Mouse (Mus musculus) neural tube, embryonic 11.5 days (tissue): ENCODE data around the gene Tex37. TPM values are rescaled to one million over a fixed set of nuclear protein-coding genes. Genes with fewer than 3 reads are reported as not detected.

Experiments used
- ATAC-seq: fragments of 200-750 bp; cut with Nextera tagmentation; 2 replicates; pipeline ENCODE4 v1.8.0; 2017; ENCODE audit warnings: moderate number of reproducible peaks, mild to moderate bottlenecking, moderate TSS enrichment, moderate library complexity; ENCODE audit not compliant: insufficient read depth, low FRiP score, low TSS enrichment
- DNase-seq: peaks from one replicate; pipeline ENCODE4 v3.0.0-alpha.2; 2015; ENCODE audit warnings: low spot score
- H3K27ac ChIP-seq: fragments of 300-500 bp; sonication (generic); 2 replicates; pipeline ENCODE4 v1.5.1; 2014; ENCODE audit warnings: low read depth, mild to moderate bottlenecking, low read length
- H3K27me3 ChIP-seq: fragments of 300-500 bp; sonication (generic); 2 replicates; pipeline ENCODE4 v1.6.1; 2014; ENCODE audit warnings: mild to moderate bottlenecking, low read length, mixed read lengths; ENCODE audit not compliant: control insufficient read depth, insufficient read depth
- H3K36me3 ChIP-seq: fragments of 300-500 bp; sonication (generic); 2 replicates; pipeline ENCODE4 v1.6.1; 2014; ENCODE audit warnings: mild to moderate bottlenecking, low read length, moderate library complexity, mixed read lengths; ENCODE audit not compliant: control insufficient read depth, insufficient read depth
- H3K4me1 ChIP-seq: fragments of 300-500 bp; sonication (generic); 2 replicates; pipeline ENCODE4 v1.6.1; 2014; ENCODE audit warnings: low read length, mixed read lengths; ENCODE audit not compliant: control insufficient read depth, insufficient read depth
- H3K4me2 ChIP-seq: fragments of 300-500 bp; sonication (generic); 2 replicates; pipeline ENCODE4 v1.6.1; 2014; ENCODE audit warnings: low read depth, mild to moderate bottlenecking, moderate library complexity
- H3K4me3 ChIP-seq: fragments of 300-500 bp; sonication (generic); 2 replicates; pipeline ENCODE4 v1.5.1; 2014; ENCODE audit warnings: low read depth, low read length
- H3K9ac ChIP-seq: fragments of 300-500 bp; sonication (generic); 2 replicates; pipeline ENCODE4 v1.6.1; 2014; ENCODE audit warnings: mild to moderate bottlenecking, low read length
- H3K9me3 ChIP-seq: fragments of 300-500 bp; sonication (generic); 2 replicates; pipeline ENCODE4 v1.6.1; 2016; ENCODE audit warnings: low read length; ENCODE audit not compliant: control insufficient read depth
- WGBS: fragments of 180-500 bp; shearing (Covaris S2); extraction: QIAGEN DNeasy Blood & Tissue Kit; methylation state at CpG from one replicate; pipeline ENCODE4 v1.1.7; 2014; 5-methylcytosine and 5-hydroxymethylcytosine counted together
- polyA plus RNA-seq: library from polyadenylated mRNA; unstranded; fragments of >200 nt; fragmentation: Nextera tagmentation; extraction: Ambion mirVana; gene quantifications from 2 replicates; pipeline ENCODE4 v1.2.1, GENCODE M21; 2014

Gene Tex37
- polyA plus RNA-seq = not detected in 2 replicates

DNA sequence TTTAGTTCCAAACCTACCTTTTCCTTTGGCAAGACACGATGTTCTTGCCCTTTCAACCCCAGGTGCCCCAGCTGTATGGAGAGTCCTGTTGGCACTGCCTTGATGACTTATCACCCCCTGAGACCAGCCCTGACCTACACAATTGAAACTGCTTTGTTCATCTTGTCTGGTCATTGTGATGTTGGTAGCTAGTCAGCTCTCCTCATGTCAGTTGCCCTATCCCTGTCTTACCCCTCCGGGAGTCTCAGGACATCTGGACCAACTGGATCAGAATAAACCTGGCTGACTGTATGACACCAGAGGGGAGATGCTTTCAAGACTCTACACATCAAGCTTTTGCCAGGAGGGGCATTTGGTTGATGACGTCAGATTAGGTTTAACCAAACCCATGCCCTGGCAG is at the start of gene Tex37:
TSS of gene Tex37 (minus strand) at position 101 of the 400 bp plus-strand sequence.
- Histone ChIP-seq H3K4me1 (0 out of 2 replicates have a peak, but pooled peaks cover 4% of the 10 kb centered on the region), H3K36me3 (no peaks in the 10 kb centered on the region), H3K9ac (no peak within 1 kb of the TSS), H3K4me2 (no peak within 1 kb of the TSS), H3K4me3 (no peak within 1 kb of the TSS), H3K27ac (no peak within 1 kb of the TSS), H3K27me3 (no peaks in the 10 kb centered on the region), H3K9me3 (no peaks in the 10 kb centered on the region)
- 85% methylated on average over 3 of the region's 3 CpGs for WGBS
- ATAC-seq = no peak
- DNase-seq = no peak

DNA sequence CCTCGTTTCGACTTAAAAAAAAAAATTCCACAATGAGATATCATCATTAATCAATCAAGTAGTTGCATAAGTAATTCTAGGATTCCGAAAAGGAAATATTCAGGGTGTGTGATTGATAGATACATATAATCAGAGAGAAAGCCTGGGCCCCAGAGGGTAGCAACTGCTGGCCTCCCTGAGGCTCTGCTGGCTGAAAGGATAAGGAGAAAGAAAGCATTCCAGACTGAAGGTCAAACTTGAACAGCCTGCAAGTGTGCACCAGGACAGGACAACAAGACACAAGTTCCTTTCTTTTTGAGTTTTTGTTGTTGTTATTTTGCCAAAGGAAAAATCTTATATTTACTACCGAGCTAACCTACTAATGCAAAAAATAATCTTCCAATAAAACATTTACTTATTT is 49.6 kb upstream of the Tex37 start:
- Histone ChIP-seq H3K4me1 (no peaks in the 10 kb centered on the region), H3K4me3 (no peak overlapping the region), H3K9ac (no peak overlapping the region), H3K4me2 (no peak overlapping the region), H3K27ac (no peak overlapping the region), H3K27me3 (0 out of 2 replicates have a peak, but pooled peaks cover 3% of the 10 kb centered on the region), H3K36me3 (no peaks in the 10 kb centered on the region), H3K9me3 (no peaks in the 10 kb centered on the region)
- ATAC-seq (no peak), DNase-seq (no peak)
- WGBS = 78% methylated on average over 4 of the region's 4 CpGs

DNA sequence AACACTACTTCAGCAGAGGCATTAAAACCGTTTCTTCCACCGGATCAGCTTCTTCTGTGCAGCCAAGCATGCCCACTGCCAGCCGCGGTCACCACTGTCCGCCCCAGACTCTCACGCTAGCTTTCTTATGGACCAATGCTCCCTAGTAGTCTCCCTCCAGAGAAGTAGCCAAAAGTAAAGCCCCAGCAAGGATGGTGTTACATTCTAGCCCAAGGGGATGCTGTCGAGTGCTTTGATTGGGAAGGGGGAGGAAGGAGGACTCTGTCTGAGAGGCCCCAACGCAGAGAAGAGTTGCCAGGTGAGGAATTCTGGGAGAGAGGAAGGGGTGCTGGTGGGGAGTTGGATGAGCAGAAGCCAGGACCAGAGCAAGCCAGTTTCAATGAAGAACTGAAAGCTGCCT is 48.7 kb upstream of the Tex37 start:
- no peak overlapping the region for H3K9ac ChIP-seq
- H3K4me1 ChIP-seq = no peaks in the 10 kb centered on the region
- peak overlapping the region; percentile 28 for H3K4me2 ChIP-seq
- no peak for ATAC-seq
- no peaks in the 10 kb centered on the region for H3K36me3 ChIP-seq
- whole genome bisulfite sequencing = 0% methylated on average over 8 of the region's 8 CpGs
- H3K4me3 ChIP-seq = 0 out of 2 replicates have a peak overlapping the region, but pooled peaks have one; percentile 6
- 0 out of 2 replicates have a peak, but pooled peaks cover 3% of the 10 kb centered on the region for H3K27me3 ChIP-seq
- H3K9me3 ChIP-seq = no peaks in the 10 kb centered on the region
- no peak for DNase-seq
- H3K27ac ChIP-seq = no peak overlapping the region

DNA sequence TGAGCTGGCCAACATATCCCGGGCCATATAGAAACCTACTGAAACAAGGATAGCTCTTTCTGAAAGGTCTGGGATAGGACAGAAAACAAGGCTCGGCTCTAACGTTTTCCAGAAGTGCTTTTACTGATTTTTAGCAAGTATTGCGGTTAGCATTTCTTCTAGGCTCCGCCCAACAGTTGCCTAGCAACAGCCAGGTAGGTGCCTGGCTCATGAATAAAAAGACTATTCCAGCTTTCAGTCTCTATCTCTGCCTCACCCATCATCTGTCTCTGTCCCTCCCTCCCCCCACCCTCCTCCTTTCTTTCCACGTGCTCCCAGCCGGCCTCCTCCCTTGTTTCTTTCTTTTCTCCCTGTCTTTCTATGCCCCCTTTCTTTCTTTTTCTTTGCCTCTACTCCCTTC is 47.0 kb upstream of the Tex37 start:
- DNase-seq = no peak

DNA sequence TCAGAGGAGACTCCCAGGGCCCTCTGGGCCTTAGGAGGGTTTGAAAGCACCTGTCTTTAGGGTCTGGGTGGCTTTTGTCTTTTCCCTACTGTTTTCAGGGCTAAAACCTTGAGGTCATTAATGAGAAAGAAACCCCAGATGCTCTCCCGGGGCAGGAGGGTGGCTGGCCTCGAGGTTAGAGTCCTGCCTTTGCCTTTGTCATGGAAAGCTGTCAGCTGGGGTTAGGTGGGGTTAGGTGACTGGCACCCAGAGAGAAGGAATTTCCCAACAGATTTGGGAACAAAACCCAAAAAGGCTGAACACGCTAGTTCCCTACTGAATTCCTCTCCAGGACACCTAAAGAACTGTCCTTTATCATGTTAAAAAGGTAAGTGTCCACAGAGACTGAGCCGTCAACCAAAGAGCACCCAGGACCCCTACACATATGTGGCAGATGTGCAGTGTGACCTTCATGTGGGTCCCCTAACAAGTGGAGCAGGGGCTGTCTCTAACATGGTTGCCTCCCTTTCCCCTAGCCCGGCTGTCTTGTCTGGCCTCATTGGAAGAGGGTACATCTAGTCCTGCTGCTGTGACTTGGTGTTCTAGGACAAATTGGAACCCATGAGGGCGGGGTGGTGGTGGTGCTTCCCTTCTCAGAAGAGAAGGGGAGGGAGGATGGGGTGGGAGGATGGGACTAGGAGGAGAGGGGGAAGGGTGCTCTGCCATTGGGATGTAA is 45.5 kb upstream of the Tex37 start:
- Histone ChIP-seq H3K4me3 (no peak overlapping the region), H3K4me2 (no peak overlapping the region), H3K9me3 (no peaks in the 10 kb centered on the region), H3K9ac (no peak overlapping the region), H3K36me3 (no peaks in the 10 kb centered on the region), H3K27me3 (0 out of 2 replicates have a peak, but pooled peaks cover 3% of the 10 kb centered on the region), H3K27ac (no peak overlapping the region), H3K4me1 (no peaks in the 10 kb centered on the region)
- ATAC-seq (no peak), DNase-seq (no peak)
- WGBS = 24% methylated on average over 6 of the region's 6 CpGs

More for the DNA sequence above, 47.0 kb upstream of the Tex37 start:
- Histone ChIP-seq H3K4me2 (no peak overlapping the region), H3K9ac (no peak overlapping the region), H3K27me3 (0 out of 2 replicates have a peak, but pooled peaks cover 3% of the 10 kb centered on the region), H3K27ac (no peak overlapping the region), H3K4me1 (no peaks in the 10 kb centered on the region), H3K9me3 (no peaks in the 10 kb centered on the region), H3K4me3 (no peak overlapping the region), H3K36me3 (no peaks in the 10 kb centered on the region)
- WGBS = 30% methylated on average over 7 of the region's 7 CpGs
- no peak for ATAC-seq

DNA sequence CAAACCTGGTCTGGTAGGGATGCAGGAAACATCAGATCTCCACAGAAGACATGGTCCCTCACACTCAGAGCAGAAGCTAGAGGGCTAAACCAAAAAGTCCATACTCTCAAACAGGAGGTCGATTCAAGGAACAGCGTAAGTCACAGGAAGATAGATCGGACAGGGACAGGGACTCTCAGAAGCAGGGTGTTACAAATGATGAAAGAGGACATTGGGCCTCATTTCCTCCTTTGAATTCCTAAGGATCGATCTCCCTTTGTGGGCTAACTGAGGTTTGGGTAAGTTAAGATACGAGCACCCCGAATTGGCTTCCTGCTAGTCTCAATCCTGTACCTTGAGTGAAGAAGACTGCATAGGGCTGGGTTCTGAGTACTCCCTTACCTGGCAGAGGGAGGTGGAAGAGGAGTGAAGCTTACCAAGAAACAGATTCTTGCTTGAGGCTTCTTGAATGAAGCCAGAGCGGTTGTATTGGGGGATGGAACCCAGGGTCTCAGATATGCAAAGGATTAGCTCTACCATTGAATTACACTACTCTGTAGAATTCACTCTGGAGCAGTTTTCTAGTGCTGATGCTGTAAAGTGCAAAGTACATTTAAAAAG is 38.7 kb upstream of the Tex37 start:
- Histone ChIP-seq H3K36me3 (no peaks in the 10 kb centered on the region), H3K9me3 (no peaks in the 10 kb centered on the region), H3K9ac (no peak overlapping the region), H3K4me3 (no peak overlapping the region), H3K27me3 (peaks cover 45% of the 10 kb centered on the region), H3K4me2 (no peak overlapping the region), H3K4me1 (no peaks in the 10 kb centered on the region), H3K27ac (no peak overlapping the region)
- DNase-seq (no peak), ATAC-seq (no peak)
- 8% methylated on average over 7 of the region's 7 CpGs for WGBS

DNA sequence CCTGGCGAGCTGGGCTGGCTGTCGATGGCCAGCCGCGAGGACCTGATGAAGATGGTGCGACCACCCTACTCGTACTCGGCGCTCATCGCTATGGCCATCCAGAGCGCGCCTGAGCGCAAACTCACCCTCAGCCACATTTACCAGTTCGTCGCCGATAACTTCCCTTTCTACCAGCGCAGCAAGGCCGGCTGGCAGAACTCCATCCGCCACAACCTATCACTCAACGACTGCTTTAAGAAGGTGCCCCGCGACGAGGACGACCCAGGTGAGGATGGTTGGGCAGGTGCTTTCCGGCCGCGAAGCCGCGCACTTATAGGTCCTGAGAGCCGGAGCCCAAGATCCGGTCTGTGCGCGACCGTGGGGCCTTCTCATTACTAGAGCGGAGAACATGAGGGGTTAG is 38.2 kb upstream of the Tex37 start:
- WGBS = under 1% methylated on average over 34 of the region's 34 CpGs
- no peak for ATAC-seq

DNA sequence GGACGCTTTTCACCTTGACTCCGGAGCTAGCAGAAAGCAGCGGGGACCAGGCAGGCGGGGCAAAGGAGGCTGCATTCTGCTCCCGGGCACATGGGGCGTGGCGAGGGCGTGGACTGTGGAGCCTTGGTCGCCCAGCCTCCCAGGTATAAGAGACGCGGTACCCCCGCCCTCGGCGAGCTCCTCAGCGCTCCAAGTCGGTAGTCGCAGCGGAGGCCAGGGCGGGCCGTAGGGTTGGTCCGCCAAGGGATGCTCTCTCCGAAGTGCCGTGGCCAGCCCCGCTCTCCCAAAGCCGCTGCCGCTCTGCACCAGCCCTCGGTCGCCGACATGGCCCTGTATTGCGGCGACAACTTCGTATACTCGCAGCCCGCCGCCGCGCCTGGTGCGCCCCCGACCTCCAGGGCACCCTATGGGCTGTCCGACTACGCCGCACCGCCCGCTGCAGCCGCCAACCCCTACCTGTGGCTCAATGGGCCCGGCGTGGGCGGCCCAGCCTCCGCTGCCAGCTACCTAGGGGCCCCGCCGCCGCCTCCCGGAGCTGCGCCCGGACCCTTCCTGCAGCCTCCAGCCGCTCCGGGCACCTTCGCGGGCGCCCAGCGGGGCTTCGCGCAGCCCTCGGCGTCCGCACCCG is 37.7 kb upstream of the Tex37 start, which contains the start of gene Foxi3:
TSS of gene Foxi3 (plus strand) at position 247 of the 628 bp plus-strand sequence.
- Histone ChIP-seq H3K27me3 (peaks cover 45% of the 10 kb centered on the region), H3K9ac (no peak within 1 kb of the TSS), H3K4me3 (peak within 1 kb of the TSS; percentile 39), H3K36me3 (no peaks in the 10 kb centered on the region), H3K4me2 (peak within 1 kb of the TSS; percentile 81), H3K9me3 (no peaks in the 10 kb centered on the region), H3K4me1 (no peaks in the 10 kb centered on the region), H3K27ac (no peak within 1 kb of the TSS)
- WGBS = under 1% methylated on average over 60 of the region's 67 CpGs
- DNase-seq (peak; percentile 52), ATAC-seq (peak; percentile 67; the same call in 1 of the 2 replicates)

More for the DNA sequence above, 38.2 kb upstream of the Tex37 start:
- Histone ChIP-seq H3K4me1 (no peaks in the 10 kb centered on the region), H3K9ac (no peak overlapping the region), H3K4me3 (peak overlapping the region; percentile 39), H3K27me3 (peaks cover 45% of the 10 kb centered on the region), H3K4me2 (peak overlapping the region; percentile 81), H3K9me3 (no peaks in the 10 kb centered on the region), H3K27ac (no peak overlapping the region), H3K36me3 (no peaks in the 10 kb centered on the region)
- DNase-seq = peak; percentile 35
